Mouse (Mus musculus) testis, adult 10 weeks (tissue): Measurements from ENCODE around the gene Gm13287. TPM values are rescaled to one million over a fixed set of nuclear protein-coding genes. Genes with fewer than 3 reads are reported as not detected.

Experiments used
- polyA plus RNA-seq: library from polyadenylated mRNA; stranded (reverse); fragments of 350-450 nt; fragmentation: Illumina TruSeq; extraction: RNeasy Lipid Tissue Mini Kit (QIAGEN cat#74804); gene quantifications from one replicate; pipeline ENCODE4 v1.2.3, GENCODE M21; 2014; ENCODE audit warnings: low read depth, low replicate concordance

Gene Gm13287
- polyA plus RNA-seq, 1 experiment from 2014 or later = not detected

Other genes with a start within 250 kb of the Gm13287 start
- gene Ifna15, start 245.0 kb upstream of the Gm13287 start, polyA plus RNA-seq = not detected
- not detected for gene Ifna14, start 231.5 kb upstream of the Gm13287 start, polyA plus RNA-seq
- gene Ifna9, start 210.9 kb upstream of the Gm13287 start, polyA plus RNA-seq = not detected
- gene Ifna12, start 199.9 kb upstream of the Gm13287 start, polyA plus RNA-seq = not detected
- not detected for gene C87499, start 168.8 kb upstream of the Gm13287 start, polyA plus RNA-seq
- gene Ifna13, start 158.8 kb upstream of the Gm13287 start, polyA plus RNA-seq = not detected
- not detected for gene Ifna16, start 126.3 kb upstream of the Gm13287 start, polyA plus RNA-seq
- gene Ifna2, start 119.3 kb upstream of the Gm13287 start, polyA plus RNA-seq = not detected
- not detected for gene Ifnab, start 111.9 kb upstream of the Gm13287 start, polyA plus RNA-seq
- not detected for gene Gm26566, start 81.4 kb upstream of the Gm13287 start, polyA plus RNA-seq
- 41.4 TPM for gene Klhl9, start 80.8 kb upstream of the Gm13287 start, polyA plus RNA-seq
- not detected for gene Gm13271, start 48.4 kb upstream of the Gm13287 start, polyA plus RNA-seq
- gene Gm13283, start 43.1 kb upstream of the Gm13287 start, polyA plus RNA-seq = not detected
- gene Gm13290, start 29.4 kb upstream of the Gm13287 start, polyA plus RNA-seq = not detected
- not detected for gene Gm13289, start 26.3 kb upstream of the Gm13287 start, polyA plus RNA-seq
- gene Gm13272, start 23.4 kb upstream of the Gm13287 start, polyA plus RNA-seq = not detected
- not detected for gene Ifnz, start 21.1 kb upstream of the Gm13287 start, polyA plus RNA-seq
- gene Gm13276, start 17.5 kb upstream of the Gm13287 start, polyA plus RNA-seq = not detected
- gene Gm13277, start 14.6 kb upstream of the Gm13287 start, polyA plus RNA-seq = not detected
- gene Gm13278, start 11.7 kb upstream of the Gm13287 start, polyA plus RNA-seq = not detected
- gene Gm13275, start 8.8 kb upstream of the Gm13287 start, polyA plus RNA-seq = not detected
- not detected for gene Gm13279, start 5.9 kb upstream of the Gm13287 start, polyA plus RNA-seq
- not detected for gene Gm13285, start 3.6 kb upstream of the Gm13287 start, polyA plus RNA-seq
- gene Gm13288, start 2.3 kb downstream of the Gm13287 start, polyA plus RNA-seq = not detected
- not detected for gene Ifna7, start 13.0 kb downstream of the Gm13287 start, polyA plus RNA-seq
- not detected for gene Ifna11, start 16.7 kb downstream of the Gm13287 start, polyA plus RNA-seq
- gene Ifna6, start 24.2 kb downstream of the Gm13287 start, polyA plus RNA-seq = not detected
- gene Ifna5, start 32.3 kb downstream of the Gm13287 start, polyA plus RNA-seq = not detected
- not detected for gene Ifna4, start 38.6 kb downstream of the Gm13287 start, polyA plus RNA-seq
- gene Ifna1, start 46.8 kb downstream of the Gm13287 start, polyA plus RNA-seq = not detected
- gene Ifne, start 76.9 kb downstream of the Gm13287 start, polyA plus RNA-seq = not detected